In the genomic region with DNA sequence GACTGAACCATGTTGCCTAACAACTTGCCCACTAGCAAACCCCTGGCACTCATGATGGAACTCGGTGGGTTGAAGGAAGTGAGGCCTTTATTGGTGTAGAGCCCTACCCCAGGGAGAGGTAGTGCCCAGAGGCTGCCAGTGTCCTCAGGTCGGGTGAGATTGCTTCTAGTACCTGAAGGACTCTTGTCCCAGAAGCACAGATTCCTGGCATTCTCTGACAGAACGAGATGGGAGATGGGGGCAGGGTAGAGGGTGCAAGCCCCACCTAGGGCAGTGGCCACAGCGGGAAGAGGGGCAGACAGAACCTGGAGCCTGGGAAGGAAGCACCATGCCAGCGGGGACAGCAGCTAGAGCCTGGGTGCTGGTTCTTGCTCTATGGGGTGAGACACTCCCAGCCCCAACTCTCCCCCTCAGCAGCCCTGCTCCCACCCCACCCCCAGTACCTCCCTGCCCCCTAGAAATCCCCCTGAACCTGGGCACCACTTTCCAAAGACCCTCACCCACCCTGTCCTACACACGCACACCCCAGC, we compare ENCODE assay signal across 11 mouse cellular contexts. TPM values are rescaled to one million over a fixed set of nuclear protein-coding genes. Genes with fewer than 3 reads are reported as not detected.
A peak's percentile ranks its signal among the peaks of the same experiment; 100 is the strongest.
DNase-seq lines count a peak whose midpoint lies in the region; ATAC-seq and TF ChIP-seq lines count a peak whose summit lies in the region.
"Had no signal": no experiment of that assay in that cellular context is flagged by ENCODE, and none has a peak within 500 bp of the region (broad histone marks: within the 10 kb centered on the region; RNA-seq: fewer than 3 reads in every experiment).

Gene Ager (plus strand): TSS at position 297 of the 530 bp plus-strand sequence.

- 10% methylated on average over 6 of the region's 6 CpGs for WGBS in heart, embryonic 16.5 days
- WGBS in lung, adult 2 months: 19% methylated on average over 6 of the region's 6 CpGs

- no peak within 1 kb of the TSS for H3K4me3 ChIP-seq in heart, embryonic 16.5 days (ENCODE audit: low read length)
- H3K4me3 ChIP-seq in lung, adult 2 months (replicated peaks; ENCODE audit: extremely low read depth, low read depth, low read length): peak within 1 kb of the TSS; percentile 31
- H3K4me3 ChIP-seq: hindbrain, embryonic 15.5 days had no signal

- H3K36me3 ChIP-seq in heart, embryonic 16.5 days (ENCODE audit: control insufficient read depth, insufficient read depth): peaks cover 19% of the 10 kb centered on the region

- no peak for ATAC-seq in heart, embryonic 16.5 days (replicated peaks; ENCODE audit: extremely low read depth, insufficient read depth, low FRiP score)

- H3K27me3 ChIP-seq in heart, embryonic 16.5 days (ENCODE audit: control insufficient read depth, insufficient read depth, low read length): no peaks in the 10 kb centered on the region
- H3K27me3 ChIP-seq: hindbrain, embryonic 15.5 days had no signal

- intact Hi-C loops in heart, postnatal 10 days (cut with DNase I): no loop called here
- intact Hi-C loops in left cerebral cortex, postnatal 14 days (cut with DNase I): no loop called here

- no peak within 1 kb of the TSS for H3K27ac ChIP-seq in heart, embryonic 16.5 days (ENCODE audit: low read length)
- H3K27ac ChIP-seq: hindbrain, embryonic 15.5 days had no signal

- H3K4me2 ChIP-seq in heart, embryonic 16.5 days (ENCODE audit: low read depth, low read length): peak within 1 kb of the TSS; percentile 20; the same call in 1 of the 2 replicates
- H3K4me2 ChIP-seq: hindbrain, embryonic 15.5 days had no signal

- peak; percentile 86; the same call in 1 of the 2 replicates for TF ChIP-seq POLR2A in lung, adult 2 months (IDR thresholded peaks at IDR 0.05; ENCODE audit: borderline replicate concordance, extremely low read depth, low read depth, low read length)

- peaks cover 35% of the 10 kb centered on the region for H3K4me1 ChIP-seq in heart, embryonic 16.5 days (ENCODE audit: control insufficient read depth, insufficient read depth, low read length)
- H3K4me1 ChIP-seq in lung, adult 2 months (ENCODE audit: control insufficient read depth, insufficient read depth, low read length): no peaks in the 10 kb centered on the region; the same call in 1 of the 2 replicates

- TF ChIP-seq CTCF in lung, adult 2 months (IDR thresholded peaks at IDR 0.05; ENCODE audit: insufficient read depth, low read length): no peak

- H3K9me3 ChIP-seq in heart, embryonic 16.5 days (replicated peaks; ENCODE audit: control insufficient read depth, low read length): no peaks in the 10 kb centered on the region
- H3K9me3 ChIP-seq: G1E; hindbrain, embryonic 15.5 days had no signal

- no peak for DNase-seq in heart, postnatal 10 days
- peak; percentile 19 for DNase-seq in thymus, postnatal 4 days
- DNase-seq in thymus, postnatal 36 days: no peak
- peak; percentile 74 for DNase-seq in lung, adult 2 months
- no peak for DNase-seq in left cerebral cortex, postnatal 14 days (ENCODE audit: low spot score in 2 of 2)
- DNase-seq in gastrocnemius, postnatal 4 days (ENCODE audit: low spot score in 2 of 2): no peak
- DNase-seq in ovary, adult 18-20 months (ENCODE audit: low spot score): no peak
- DNase-seq: left cerebral cortex, postnatal 4 days had no signal

- peak within 1 kb of the TSS; percentile 39 for H3K9ac ChIP-seq in heart, embryonic 16.5 days (ENCODE audit: low read length)
- H3K9ac ChIP-seq: hindbrain, embryonic 15.5 days had no signal

RNA-seq across cellular contexts. Expression of gene Ager, which starts in this region (rescaled TPM):
- polyA plus RNA-seq in heart, embryonic 16.5 days (2015; fragmentation: Nextera tagmentation; extraction: Ambion mirVana): 4.7 and 34.7 TPM in 2 replicates
- 1 to 10 TPM; 1.1 to 1.6 TPM for total RNA-seq in heart, postnatal 10 days (2021)
- 1,792 and 1,921 TPM in 2 replicates for polyA plus RNA-seq in lung, adult 2 months (2012; rRNA removed)
- 1 to 10 TPM in 1 of 2 experiments, under 1 TPM in 1; 0.87 to 1.2 TPM for total RNA-seq in left cerebral cortex, postnatal 14 days (2021)
- total RNA-seq in gastrocnemius, postnatal 4 days (2021): 1 to 10 TPM; 2.0 to 3.0 TPM

Comparison
In these comparisons a context has a peak if more than half of its experiments do, and no peak if none do; other contexts are left out.
1. RNA of gene Ager (polyA plus RNA-seq): 1,792 to 1,921 TPM in lung, adult 2 months; 4.7 to 34.7 TPM in heart, embryonic 16.5 days; every median in the first group is over 10 times any median in the second.
2. DNase-seq: peak in thymus, postnatal 4 days (single experiment) and lung, adult 2 months (single experiment); none in heart, postnatal 10 days (0 of 2), thymus, postnatal 36 days (0 of 2), left cerebral cortex, postnatal 14 days (0 of 2), gastrocnemius, postnatal 4 days (0 of 2) and ovary, adult 18-20 months (single experiment).